Mouse (Mus musculus): ENCODE results near the gene Sh2b2. TPM values are rescaled to one million over a fixed set of nuclear protein-coding genes. Genes with fewer than 3 reads are reported as not detected.
"Not testable (repeated sequence)": the region's sequence is repeated elsewhere in the genome, so short reads cannot be mapped to it uniquely, and the experiment has no call there.

Sh2b2 gene
- total RNA-seq, 2 experiments from 2014 or later: 2.3 to 7.5 TPM

- ATAC-seq (replicated peaks; ENCODE audit: low FRiP score, poor library complexity, severe bottlenecking): no peak
These were observed 2.2 kb downstream of the Sh2b2 start for GRCm38 (mm10) chr5:136243851-136244761.

GRCm38 (mm10) chr5:136241161-136241560 lies 5.2 kb downstream of the Sh2b2 start:
- no peak for ATAC-seq (replicated peaks; ENCODE audit: low FRiP score, poor library complexity, severe bottlenecking)

GRCm38 (mm10) chr5:136240381-136240780 lies 6.0 kb downstream of the Sh2b2 start:
- no peak for ATAC-seq (replicated peaks; ENCODE audit: low FRiP score, poor library complexity, severe bottlenecking)

GRCm38 (mm10) chr5:136237607-136238006 lies 8.7 kb downstream of the Sh2b2 start:
- no peak for ATAC-seq (replicated peaks; ENCODE audit: low FRiP score, poor library complexity, severe bottlenecking)

GRCm38 (mm10) chr5:136236611-136237010 lies 9.7 kb downstream of the Sh2b2 start:
- no peak for ATAC-seq (replicated peaks; ENCODE audit: low FRiP score, poor library complexity, severe bottlenecking)

GRCm38 (mm10) chr5:136230348-136231035 lies 15.9 kb downstream of the Sh2b2 start:
- no peak for ATAC-seq (replicated peaks; ENCODE audit: low FRiP score, poor library complexity, severe bottlenecking)

GRCm38 (mm10) chr5:136226246-136226876 lies 20.0 kb downstream of the Sh2b2 start:
- no peak for ATAC-seq (replicated peaks; ENCODE audit: low FRiP score, poor library complexity, severe bottlenecking)

GRCm38 (mm10) chr5:136218585-136218984 lies 27.8 kb downstream of the Sh2b2 start:
- no peak for ATAC-seq (replicated peaks; ENCODE audit: low FRiP score, poor library complexity, severe bottlenecking)

- ATAC-seq (replicated peaks; ENCODE audit: low FRiP score, poor library complexity, severe bottlenecking): no peak
These were observed 28.4 kb downstream of the Sh2b2 start for GRCm38 (mm10) chr5:136217932-136218381.

GRCm38 (mm10) chr5:136217004-136217665 lies 29.2 kb downstream of the Sh2b2 start:
- no peak for ATAC-seq (replicated peaks; ENCODE audit: low FRiP score, poor library complexity, severe bottlenecking)

GRCm38 (mm10) chr5:136215958-136216357 lies 30.4 kb downstream of the Sh2b2 start:
- ATAC-seq (replicated peaks; ENCODE audit: low FRiP score, poor library complexity, severe bottlenecking): no peak

- no peak for ATAC-seq (replicated peaks; ENCODE audit: low FRiP score, poor library complexity, severe bottlenecking)
These were observed 31.1 kb downstream of the Sh2b2 start for GRCm38 (mm10) chr5:136215211-136215610.

- ATAC-seq (replicated peaks; ENCODE audit: low FRiP score, poor library complexity, severe bottlenecking): no peak
These were observed 32.6 kb downstream of the Sh2b2 start for GRCm38 (mm10) chr5:136213716-136214115.

- no peak for ATAC-seq (replicated peaks; ENCODE audit: low FRiP score, poor library complexity, severe bottlenecking)
These were observed 33.6 kb downstream of the Sh2b2 start for GRCm38 (mm10) chr5:136212716-136213115.

GRCm38 (mm10) chr5:136211341-136212102 lies 34.8 kb downstream of the Sh2b2 start:
- ATAC-seq (replicated peaks; ENCODE audit: low FRiP score, poor library complexity, severe bottlenecking): not testable (repeated sequence)

GRCm38 (mm10) chr5:136210549-136210948 lies 35.8 kb downstream of the Sh2b2 start:
- no peak for ATAC-seq (replicated peaks; ENCODE audit: low FRiP score, poor library complexity, severe bottlenecking)

- ATAC-seq (replicated peaks; ENCODE audit: low FRiP score, poor library complexity, severe bottlenecking): 0 out of 2 replicates have a peak, but pooled peaks have one; percentile 33
These were observed 44.5 kb downstream of the Sh2b2 start for GRCm38 (mm10) chr5:136201832-136202231.

GRCm38 (mm10) chr5:136199526-136199925 lies 46.8 kb downstream of the Sh2b2 start:
- no peak for ATAC-seq (replicated peaks; ENCODE audit: low FRiP score, poor library complexity, severe bottlenecking)
